Mouse (Mus musculus) limb, embryonic 11.5 days (tissue): ENCODE results near the gene Bcl10. TPM values are rescaled to one million over a fixed set of nuclear protein-coding genes. Genes with fewer than 3 reads are reported as not detected.
"Not testable (repeated sequence)": the region's sequence is repeated elsewhere in the genome, so short reads cannot be mapped to it uniquely, and the experiment has no call there.

Source experiments
- ATAC-seq: fragments of 200-750 bp; cut with Nextera tagmentation; 2 replicates; pipeline ENCODE4 v1.8.0; 2017; ENCODE audit warnings: low read depth; ENCODE audit not compliant: insufficient number of reproducible peaks, low FRiP score, low TSS enrichment
- DNase-seq: peaks from one replicate; pipeline ENCODE4 v3.0.0-alpha.2; 2015; ENCODE audit warnings: low spot score
- H3K27ac ChIP-seq: fragments of 300-500 bp; sonication (generic); replicated peaks from 2 replicates; pipeline ENCODE4 v1.5.1; 2014; ENCODE audit warnings: low read depth, mild to moderate bottlenecking, low read length
- H3K27me3 ChIP-seq: fragments of 300-500 bp; sonication (generic); 2 replicates; pipeline ENCODE4 v1.6.1; 2014; ENCODE audit warnings: mild to moderate bottlenecking, low read length, mixed read lengths; ENCODE audit not compliant: control insufficient read depth, insufficient read depth
- H3K36me3 ChIP-seq: fragments of 300-500 bp; sonication (generic); 2 replicates; pipeline ENCODE4 v1.6.1; 2014; ENCODE audit warnings: mild to moderate bottlenecking, low read length, moderate library complexity, mixed read lengths; ENCODE audit not compliant: control insufficient read depth, insufficient read depth
- H3K4me1 ChIP-seq: fragments of 300-500 bp; sonication (generic); 2 replicates; pipeline ENCODE4 v1.6.1; 2014; ENCODE audit warnings: low read length, mixed read lengths; ENCODE audit not compliant: control insufficient read depth, insufficient read depth
- H3K4me2 ChIP-seq: fragments of 300-500 bp; sonication (generic); 2 replicates; pipeline ENCODE4 v1.6.1; 2014; ENCODE audit warnings: low read depth, mild to moderate bottlenecking, moderate library complexity; ENCODE audit not compliant: severe bottlenecking
- H3K4me3 ChIP-seq: fragments of 300-500 bp; sonication (generic); 2 replicates; pipeline ENCODE4 v1.5.1; 2014; ENCODE audit warnings: low read depth, low read length
- H3K9ac ChIP-seq: fragments of 300-500 bp; sonication (generic); 2 replicates; pipeline ENCODE4 v1.6.1; 2014; ENCODE audit warnings: mild to moderate bottlenecking, low read length
- H3K9me3 ChIP-seq: fragments of 300-500 bp; sonication (generic); 2 replicates; pipeline ENCODE4 v1.6.1; 2016; ENCODE audit warnings: low read length; ENCODE audit not compliant: control insufficient read depth
- WGBS: fragments of 180-500 bp; shearing (Covaris S2); extraction: QIAGEN DNeasy Blood & Tissue Kit; methylation state at CpG from one replicate; pipeline ENCODE4 v1.1.7; 2014; 5-methylcytosine and 5-hydroxymethylcytosine counted together
- polyA plus RNA-seq: library from polyadenylated mRNA; unstranded; fragments of >200 nt; fragmentation: Nextera tagmentation; extraction: Ambion mirVana; gene quantifications from 2 replicates; pipeline ENCODE4 v1.2.1, GENCODE M21; 2014

Gene Bcl10
- 54.7 and 57.7 TPM in 2 replicates for polyA plus RNA-seq

DNA sequence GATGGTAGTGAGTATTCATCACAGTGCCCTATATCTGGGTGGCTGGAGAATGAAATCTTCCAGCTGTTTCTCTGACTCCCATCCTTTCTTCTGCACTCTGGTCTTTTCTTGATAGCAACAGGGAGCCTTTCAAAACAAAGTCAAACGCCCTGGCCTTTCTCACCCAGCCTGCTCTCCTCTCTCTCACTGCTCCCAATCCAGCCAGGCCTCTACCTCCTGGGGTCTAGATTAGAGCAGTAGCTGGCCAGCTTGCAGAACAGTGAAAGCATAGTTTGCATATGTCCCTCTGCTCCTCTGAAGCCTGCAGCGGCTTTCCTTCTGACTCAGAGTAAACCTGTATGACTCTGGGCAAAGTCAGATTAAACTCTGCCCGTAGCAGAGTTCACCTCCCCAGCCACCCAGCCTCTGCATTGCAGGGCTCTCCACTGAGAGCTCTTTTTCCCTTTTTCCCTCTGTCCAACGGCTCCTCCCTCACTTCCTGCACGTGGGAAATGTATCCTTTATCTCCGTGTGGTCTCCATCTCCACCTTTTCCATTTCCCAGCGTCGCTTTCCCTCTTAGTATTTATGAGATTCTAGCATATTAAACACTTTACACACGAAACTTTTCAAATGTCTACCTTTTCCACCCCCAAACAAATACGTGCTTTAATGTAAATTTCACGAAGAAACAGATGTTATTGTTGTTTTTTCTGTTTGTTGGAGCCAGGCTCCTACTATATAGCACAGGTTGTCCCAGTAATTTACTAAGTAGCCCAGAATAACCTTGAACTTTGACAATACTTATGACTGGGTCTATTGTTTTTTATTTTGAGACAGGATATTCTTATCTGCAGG lies at the start of gene Bcl10:
TSS of gene Bcl10 (plus strand) at position 786 of the 836 bp plus-strand sequence.
- H3K27me3 ChIP-seq: no peaks in the 10 kb centered on the region
- ATAC-seq: no peak
- peaks cover 4% of the 10 kb centered on the region for H3K4me1 ChIP-seq
- 33% methylated on average over 11 of the region's 11 CpGs for WGBS
- H3K36me3 ChIP-seq: no peaks in the 10 kb centered on the region
- peak within 1 kb of the TSS; percentile 20; the same call in 1 of the 2 replicates for H3K4me3 ChIP-seq
- H3K27ac ChIP-seq: peak within 1 kb of the TSS; percentile 70
- H3K9ac ChIP-seq: no peak within 1 kb of the TSS
- H3K9me3 ChIP-seq: no peaks in the 10 kb centered on the region
- no peak for DNase-seq
- peak within 1 kb of the TSS; percentile 42 for H3K4me2 ChIP-seq

DNA sequence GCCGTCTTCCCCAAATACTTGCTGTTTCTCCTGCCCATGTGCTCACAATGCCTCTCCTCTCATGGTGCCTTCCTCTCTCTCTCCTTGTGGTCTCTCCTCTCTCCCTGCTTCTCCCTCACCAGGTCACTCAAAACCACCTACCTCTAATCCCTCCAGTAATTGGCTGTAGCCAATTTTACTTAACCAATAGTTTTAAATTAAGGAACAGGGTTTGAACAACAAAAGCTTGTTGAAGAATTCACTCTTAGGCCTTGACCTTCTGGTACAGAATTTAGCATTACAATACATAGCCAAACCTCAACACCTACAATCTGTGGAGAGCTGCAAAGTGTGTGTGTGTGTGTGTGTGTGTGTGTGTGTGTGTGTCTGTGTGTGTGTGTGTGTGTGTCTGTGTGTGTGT lies 49.3 kb upstream of the Bcl10 start:
- Histone ChIP-seq H3K27me3 (no peaks in the 10 kb centered on the region), H3K4me1 (no peaks in the 10 kb centered on the region), H3K36me3 (no peaks in the 10 kb centered on the region), H3K27ac (no peak overlapping the region), H3K9me3 (no peaks in the 10 kb centered on the region), H3K4me3 (no peak overlapping the region), H3K9ac (no peak overlapping the region), H3K4me2 (no peak overlapping the region)
- WGBS: 91% methylated on average over 1 of the region's 1 CpGs
- no peak for DNase-seq
- no peak for ATAC-seq

DNA sequence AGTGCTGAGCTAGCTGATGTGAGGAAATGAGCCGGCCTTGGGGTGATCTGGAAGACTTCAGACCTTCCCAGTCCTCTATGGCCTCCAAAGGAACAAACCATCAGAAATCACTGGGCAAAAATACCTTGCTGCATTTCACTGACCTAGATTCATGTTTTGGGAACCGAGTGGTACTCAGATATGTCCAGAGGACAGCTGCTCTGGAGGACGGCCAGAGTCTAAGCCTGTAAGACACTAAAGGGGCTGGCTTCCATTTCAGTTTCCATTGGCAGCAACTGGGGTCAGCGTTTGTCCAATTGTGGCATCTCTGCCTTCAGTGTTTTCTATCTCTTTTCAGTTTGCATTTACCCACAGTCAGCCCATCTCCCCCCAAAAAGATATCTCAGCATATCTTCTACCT lies 48.5 kb upstream of the Bcl10 start:
- Histone ChIP-seq H3K4me3 (no peak overlapping the region), H3K27ac (no peak overlapping the region), H3K4me2 (no peak overlapping the region), H3K27me3 (no peaks in the 10 kb centered on the region), H3K9ac (no peak overlapping the region), H3K36me3 (no peaks in the 10 kb centered on the region), H3K4me1 (no peaks in the 10 kb centered on the region), H3K9me3 (no peaks in the 10 kb centered on the region)
- WGBS: 86% methylated on average over 4 of the region's 4 CpGs
- ATAC-seq: no peak
- no peak for DNase-seq

DNA sequence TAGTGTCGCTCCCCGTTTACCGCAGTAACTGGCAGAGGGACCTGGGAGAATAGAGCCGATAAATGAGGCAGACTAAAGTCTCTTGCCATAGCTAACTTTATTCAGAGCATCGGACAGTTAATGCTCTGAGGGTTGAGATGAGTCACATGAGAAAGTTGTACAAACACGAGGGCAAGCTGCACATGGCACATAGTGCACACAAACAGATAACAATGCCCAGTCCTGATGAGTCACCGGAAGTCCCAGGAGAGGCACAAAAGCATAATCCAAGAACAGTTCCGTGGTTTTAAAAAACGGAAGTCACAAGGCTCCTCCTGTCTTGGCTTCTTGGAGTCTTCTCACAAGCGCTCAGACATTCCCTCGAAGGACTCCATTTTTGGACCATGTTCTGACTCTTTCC lies 46.5 kb upstream of the Bcl10 start:
- no peaks in the 10 kb centered on the region for H3K4me1 ChIP-seq
- H3K4me3 ChIP-seq: no peak overlapping the region
- no peaks in the 10 kb centered on the region for H3K36me3 ChIP-seq
- WGBS: 95% methylated on average over 11 of the region's 11 CpGs
- DNase-seq (no peak), ATAC-seq (no peak)
- H3K9me3 ChIP-seq: no peaks in the 10 kb centered on the region
- H3K4me2 ChIP-seq: no peak overlapping the region
- no peak overlapping the region for H3K27ac ChIP-seq
- no peaks in the 10 kb centered on the region for H3K27me3 ChIP-seq
- H3K9ac ChIP-seq: no peak overlapping the region

DNA sequence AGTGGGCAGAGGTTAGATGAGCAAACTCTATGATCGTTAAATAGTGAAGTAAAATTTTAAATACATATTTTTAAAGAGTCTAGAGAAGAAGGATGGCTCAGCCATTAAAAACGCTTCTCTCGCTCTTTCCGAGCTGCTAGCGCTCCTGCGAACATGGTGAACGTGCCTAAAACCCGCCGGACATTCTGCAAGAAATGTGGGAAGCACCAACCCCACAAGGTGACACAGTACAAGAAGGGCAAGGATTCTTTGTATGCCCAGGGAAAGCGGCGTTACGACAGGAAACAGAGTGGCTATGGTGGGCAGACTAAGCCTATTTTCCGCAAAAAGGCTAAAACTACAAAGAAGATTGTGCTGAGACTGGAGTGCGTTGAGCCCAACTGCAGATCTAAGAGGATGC lies 43.7 kb upstream of the Bcl10 start:
- not testable (repeated sequence) for ATAC-seq, H3K9ac ChIP-seq, H3K27ac ChIP-seq, H3K27me3 ChIP-seq, H3K36me3 ChIP-seq, H3K4me2 ChIP-seq, H3K9me3 ChIP-seq, H3K4me1 ChIP-seq, DNase-seq, H3K4me3 ChIP-seq
- 96% methylated on average over 13 of the region's 14 CpGs for WGBS

DNA sequence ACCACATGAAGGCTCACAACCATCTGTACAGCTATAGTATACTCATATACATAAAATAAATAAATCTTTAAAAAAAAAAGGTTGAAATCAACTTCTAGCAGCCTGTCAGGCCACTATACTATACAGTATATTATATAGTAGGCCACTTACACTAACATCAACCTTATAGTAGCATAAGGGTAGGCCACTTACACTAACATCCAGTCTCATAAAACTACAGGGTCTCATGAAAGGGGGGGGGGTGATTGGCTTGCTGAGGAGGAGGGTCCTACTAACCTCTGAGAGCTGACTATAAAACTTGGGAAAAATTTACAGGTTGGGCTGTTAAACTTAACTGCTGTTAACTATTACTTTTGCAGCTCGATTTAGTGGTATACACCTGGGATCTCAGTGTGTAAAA lies 42.3 kb upstream of the Bcl10 start:
- ATAC-seq (peak; percentile 55), DNase-seq (no peak)
- H3K4me1 ChIP-seq: peaks cover 8% of the 10 kb centered on the region
- H3K36me3 ChIP-seq: no peaks in the 10 kb centered on the region
- H3K27me3 ChIP-seq: no peaks in the 10 kb centered on the region
- H3K9ac ChIP-seq: no peak overlapping the region
- WGBS: 50% methylated on average over 1 of the region's 1 CpGs
- H3K27ac ChIP-seq: no peak overlapping the region
- H3K4me3 ChIP-seq: no peak overlapping the region
- H3K4me2 ChIP-seq: no peak overlapping the region
- no peaks in the 10 kb centered on the region for H3K9me3 ChIP-seq

DNA sequence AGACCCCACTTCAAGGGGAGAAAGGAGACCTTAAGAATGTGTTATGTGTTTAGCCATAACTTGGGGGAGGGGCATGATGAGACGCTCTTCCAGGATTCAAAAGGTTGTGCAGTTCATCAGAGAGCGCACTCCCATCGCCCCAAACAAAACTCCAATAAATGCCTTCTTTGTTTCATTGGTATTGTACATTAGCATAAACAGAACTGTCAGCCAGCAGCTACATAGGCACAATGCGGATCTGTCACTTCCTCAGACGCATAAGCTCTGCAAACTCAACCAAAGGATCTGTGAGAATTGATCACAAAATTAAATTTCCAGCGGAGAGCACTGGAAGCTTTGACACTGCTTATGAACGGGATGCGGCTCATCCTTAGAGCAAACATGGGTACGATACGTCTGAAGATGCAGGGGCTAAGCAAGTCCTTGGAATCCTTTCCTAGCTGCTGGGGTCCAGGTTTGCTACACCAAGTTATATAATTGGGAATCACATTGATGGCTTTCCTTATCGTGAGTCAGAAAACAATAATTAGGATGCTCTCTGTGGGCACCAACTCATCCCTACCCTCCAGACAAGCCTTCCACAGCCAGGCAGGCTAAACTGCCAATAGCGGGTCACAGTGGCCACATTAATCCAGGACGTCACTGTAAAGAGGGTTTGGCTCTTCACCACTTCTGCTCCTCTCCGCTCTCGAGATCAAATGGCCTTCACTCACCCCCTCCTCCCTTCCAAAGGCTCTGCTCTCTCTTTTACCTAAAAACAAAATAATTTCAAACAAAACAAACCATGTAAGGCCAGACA lies 40.3 kb upstream of the Bcl10 start:
- WGBS: 87% methylated on average over 15 of the region's 15 CpGs
- no peaks in the 10 kb centered on the region for H3K27me3 ChIP-seq
- H3K9ac ChIP-seq: no peak overlapping the region

DNA sequence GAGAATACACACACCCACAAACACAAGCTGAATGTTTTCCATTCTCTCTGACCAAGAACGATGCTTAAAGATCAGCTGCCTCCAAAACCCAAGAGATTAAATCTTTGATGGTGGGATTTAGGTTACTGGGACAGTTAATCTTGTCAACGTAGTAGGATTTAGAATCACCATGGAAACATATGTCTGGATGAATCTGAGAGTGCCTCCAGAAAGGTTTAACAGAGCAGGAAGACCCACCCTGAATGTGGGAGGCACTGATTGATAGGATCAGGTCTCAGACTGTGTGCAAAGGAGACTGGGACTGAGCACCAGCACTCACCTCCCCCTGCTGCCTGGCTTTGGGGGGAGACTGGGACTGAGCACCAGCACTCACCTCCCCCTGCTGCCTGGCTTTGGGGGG lies 39.4 kb upstream of the Bcl10 start:
- no peak for DNase-seq
- no peak overlapping the region for H3K9ac ChIP-seq
- no peak overlapping the region for H3K4me3 ChIP-seq
- ATAC-seq: no peak
- no peaks in the 10 kb centered on the region for H3K9me3 ChIP-seq
- no peak overlapping the region for H3K27ac ChIP-seq
- H3K4me1 ChIP-seq: peaks cover 10% of the 10 kb centered on the region
- WGBS: 73% methylated on average over 2 of the region's 2 CpGs
- no peak overlapping the region for H3K4me2 ChIP-seq
- no peaks in the 10 kb centered on the region for H3K36me3 ChIP-seq
- H3K27me3 ChIP-seq: no peaks in the 10 kb centered on the region

More for the DNA sequence above, 40.3 kb upstream of the Bcl10 start:
- Histone ChIP-seq H3K27ac (no peak overlapping the region), H3K9me3 (no peaks in the 10 kb centered on the region), H3K4me3 (no peak overlapping the region), H3K4me1 (peaks cover 10% of the 10 kb centered on the region), H3K36me3 (no peaks in the 10 kb centered on the region), H3K4me2 (no peak overlapping the region)
- DNase-seq (no peak), ATAC-seq (no peak)
